Mouse (Mus musculus) cerebellum, adult 2 months (tissue): ENCODE data around the gene Atp4a. TPM values are rescaled to one million over a fixed set of nuclear protein-coding genes. Genes with fewer than 3 reads are reported as not detected.

Experiments
- DNase-seq, 2 experiments: peaks; one replicate each; pipeline ENCODE4 v3.0.0; 2021
- H3K27ac ChIP-seq: fragments of 200-500 bp; 2 replicates; pipeline ENCODE4 v1.5.1; 2012; ENCODE audit warnings: low read length, control low read depth, inconsistent platforms; ENCODE audit not compliant: insufficient read depth
- H3K27me3 ChIP-seq: fragments of 200-500 bp; 2 replicates; pipeline ENCODE4 v1.6.1; 2012; ENCODE audit warnings: inconsistent platforms, mild to moderate bottlenecking, low read length, moderate library complexity; ENCODE audit not compliant: control insufficient read depth, insufficient read depth
- H3K4me1 ChIP-seq: fragments of 200-500 bp; 2 replicates; pipeline ENCODE4 v1.6.1; 2011; ENCODE audit warnings: low read length; ENCODE audit not compliant: control insufficient read depth, insufficient read depth
- H3K4me3 ChIP-seq: fragments of 200-500 bp; replicated peaks from 2 replicates; pipeline ENCODE3; 2011; ENCODE audit warnings: mild to moderate bottlenecking, low read depth, low read length, control low read depth; ENCODE audit not compliant: insufficient read depth
- CTCF ChIP-seq: fragments of 200-500 bp; IDR thresholded peaks from 2 replicates; pipeline ENCODE4 v1.5.1; 2011; ENCODE audit warnings: low read depth, mild to moderate bottlenecking, control low read depth, low read length, moderate library complexity, borderline replicate concordance; ENCODE audit not compliant: insufficient read depth
- POLR2A ChIP-seq: fragments of 200-500 bp; IDR thresholded peaks from 2 replicates; pipeline ENCODE4 v1.6.1; 2011; ENCODE audit warnings: low read length, control low read depth, borderline replicate concordance; ENCODE audit not compliant: insufficient read depth
- WGBS: fragments of 180-500 bp; shearing (Covaris S2); methylation state at CpG from one replicate; pipeline ENCODE4 v1.1.7; 2018; 5-methylcytosine and 5-hydroxymethylcytosine counted together
- polyA plus RNA-seq: library from polyadenylated mRNA; depleted of rRNA; stranded (reverse); fragments of >200 nt; gene quantifications from 2 replicates; pipeline ENCODE4 v1.2.3, GENCODE M21; 2012

The Atp4a gene
- polyA plus RNA-seq, 1 experiment = 0.39 TPM

DNA sequence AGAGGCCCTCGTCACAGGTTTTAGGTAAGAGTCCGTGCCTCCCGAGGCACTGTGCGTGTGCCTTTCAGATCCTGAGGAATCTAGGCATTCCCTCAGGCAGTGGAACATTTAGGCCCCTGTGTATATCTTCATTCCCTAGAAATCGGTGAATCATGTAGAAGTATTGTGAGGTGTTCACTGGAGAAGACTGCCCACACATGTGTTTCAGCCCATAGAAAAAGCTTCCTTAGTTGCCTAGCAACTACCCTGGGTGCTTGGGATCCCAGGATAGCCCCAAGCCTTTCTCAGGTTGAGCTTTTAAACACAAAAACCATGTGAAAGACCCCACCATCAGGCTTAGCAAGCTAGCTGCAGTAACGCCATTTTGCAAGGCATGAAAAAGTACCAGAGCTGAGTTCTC is 23.7 kb upstream of the Atp4a start:
- Histone ChIP-seq H3K27ac (no peak overlapping the region), H3K27me3 (no peaks in the 10 kb centered on the region), H3K4me3 (no peak overlapping the region), H3K4me1 (no peaks in the 10 kb centered on the region)
- 75% methylated on average over 6 of the region's 6 CpGs for WGBS
- no peak for DNase-seq
- no peak for TF ChIP-seq POLR2A

DNA sequence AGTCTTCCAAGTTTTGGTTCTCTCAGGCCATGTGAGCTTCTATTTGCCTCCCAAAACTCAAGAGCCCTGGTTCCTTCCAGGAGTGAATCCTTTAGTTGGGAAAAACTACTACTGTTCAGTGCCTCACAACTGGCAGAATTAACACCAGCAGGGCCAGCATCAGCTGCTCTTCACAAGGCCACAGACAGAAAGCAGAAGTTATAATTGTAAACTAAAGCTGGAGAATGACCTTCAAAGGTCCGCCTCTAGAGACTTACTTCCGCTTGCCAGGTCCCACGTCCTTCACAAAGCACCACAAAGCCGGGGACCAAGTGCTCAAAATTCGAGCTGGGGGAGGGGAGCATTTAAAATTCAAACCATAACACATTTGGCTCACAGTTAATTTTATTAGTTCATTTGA is 13.9 kb upstream of the Atp4a start:
- no peaks in the 10 kb centered on the region for H3K4me1 ChIP-seq
- no peak for TF ChIP-seq POLR2A
- TF ChIP-seq CTCF = no peak
- no peak for DNase-seq
- no peaks in the 10 kb centered on the region for H3K27me3 ChIP-seq
- WGBS = 65% methylated on average over 5 of the region's 5 CpGs
- H3K27ac ChIP-seq = no peak overlapping the region
- H3K4me3 ChIP-seq = no peak overlapping the region

DNA sequence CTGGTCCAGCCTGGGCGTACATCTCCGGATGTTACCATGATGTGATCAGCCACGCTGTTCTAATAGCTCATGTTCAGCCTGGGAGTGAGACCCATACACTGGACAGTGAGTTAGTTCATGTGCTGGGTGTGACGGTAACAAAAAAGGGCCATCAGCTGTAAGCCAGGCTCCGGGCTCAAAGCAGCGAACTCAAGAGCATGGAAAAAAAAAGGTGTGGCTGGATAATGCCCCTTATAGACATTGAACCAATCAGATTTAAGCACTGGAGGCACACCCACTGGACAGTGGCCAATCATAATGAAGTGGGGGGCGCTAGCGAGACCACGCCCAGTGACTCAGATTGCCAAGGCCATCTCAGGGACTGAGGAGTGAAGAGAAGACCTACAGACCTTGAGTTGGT is 13.4 kb upstream of the Atp4a start, which contains the start of gene 2200002J24Rik:
2200002J24Rik (plus strand) TSS at position 338 of the 400 bp plus-strand sequence.
- WGBS = 41% methylated on average over 9 of the region's 9 CpGs
- Histone ChIP-seq H3K4me1 (no peaks in the 10 kb centered on the region), H3K4me3 (no peak within 1 kb of the TSS), H3K27me3 (no peaks in the 10 kb centered on the region), H3K27ac (no peak within 1 kb of the TSS)
- no peak for TF ChIP-seq POLR2A
- no peak for TF ChIP-seq CTCF
- no peak for DNase-seq

DNA sequence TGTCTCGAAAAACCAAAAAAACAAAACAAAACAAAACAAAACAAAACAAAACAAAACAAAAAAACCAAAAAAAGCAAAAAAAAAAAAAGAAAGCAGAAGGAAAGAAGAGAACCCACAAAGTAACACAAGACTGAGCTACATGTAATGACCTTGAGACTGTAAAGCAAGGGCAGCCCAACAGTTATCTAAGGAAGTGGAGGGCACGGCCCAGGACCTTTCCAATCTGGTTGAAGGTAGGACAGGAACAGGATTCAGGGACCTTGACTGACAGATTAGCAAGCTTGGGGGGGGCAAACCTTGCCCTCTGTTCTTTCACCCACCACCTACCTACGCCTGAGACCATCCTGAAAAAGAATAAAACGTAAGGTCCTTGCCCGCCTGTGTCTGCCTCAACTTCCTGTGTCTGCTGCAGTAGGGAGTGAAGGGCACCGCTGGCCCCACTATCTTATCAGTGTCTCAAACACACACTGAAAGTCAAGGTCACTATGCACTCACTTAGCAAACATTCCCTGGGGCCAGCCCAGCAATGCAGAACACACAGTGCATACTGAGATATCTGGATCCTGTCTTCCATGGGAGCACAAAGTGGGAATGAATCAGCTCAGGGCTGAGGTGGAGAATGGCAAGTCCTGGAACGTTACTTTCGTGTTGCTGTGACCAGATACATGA is 5.7 kb upstream of the Atp4a start:
- no peak overlapping the region for H3K4me3 ChIP-seq
- 76% methylated on average over 8 of the region's 8 CpGs for WGBS
- TF ChIP-seq CTCF (no peak), POLR2A (no peak)
- H3K4me1 ChIP-seq = no peaks in the 10 kb centered on the region
- H3K27me3 ChIP-seq = no peaks in the 10 kb centered on the region
- H3K27ac ChIP-seq = no peak overlapping the region
- no peak for DNase-seq

GRCm38 (mm10) chr7:30707441-30707840 is 4.6 kb upstream of the Atp4a start:
- Histone ChIP-seq H3K4me3 (no peak overlapping the region), H3K4me1 (no peaks in the 10 kb centered on the region), H3K27me3 (no peaks in the 10 kb centered on the region), H3K27ac (no peak overlapping the region)
- no peak for DNase-seq
- TF ChIP-seq CTCF = no peak
- TF ChIP-seq POLR2A = no peak
- 93% methylated on average over 1 of the region's 1 CpGs for WGBS

- Histone ChIP-seq H3K4me3 (no peak overlapping the region), H3K4me1 (no peaks in the 10 kb centered on the region; the same call in 1 of the 2 replicates), H3K27me3 (no peaks in the 10 kb centered on the region), H3K27ac (no peak overlapping the region)
- DNase-seq = no peak
- WGBS = 1% methylated on average over 43 of the region's 43 CpGs
- TF ChIP-seq POLR2A = no peak
- no peak for TF ChIP-seq CTCF
Observed at GRCm38 (mm10) chr7:30717006-30717715, 5.2 kb downstream of the Atp4a start.

- WGBS = 13% methylated on average over 14 of the region's 14 CpGs
Observed at GRCm38 (mm10) chr7:30717716-30718046, 5.7 kb downstream of the Atp4a start.

DNA sequence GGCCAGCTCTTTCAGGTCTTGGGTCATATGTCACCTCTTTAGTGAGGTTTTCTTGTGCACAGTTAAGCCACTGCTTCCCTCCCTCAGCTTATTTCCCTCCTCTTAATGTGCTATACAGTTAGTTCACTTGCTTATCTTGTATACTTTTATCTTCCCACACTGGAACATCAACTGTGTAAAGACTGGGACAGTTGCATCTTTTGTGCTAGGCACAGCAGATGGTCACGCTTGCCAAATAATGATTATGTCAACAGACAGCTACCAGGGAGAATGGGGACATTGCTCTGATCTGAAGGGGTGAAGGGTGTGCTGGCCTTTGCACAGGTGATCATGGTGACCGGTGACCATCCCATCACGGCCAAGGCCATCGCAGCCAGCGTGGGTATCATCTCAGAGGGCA is 7.7 kb downstream of the Atp4a start:
- Histone ChIP-seq H3K4me3 (no peak overlapping the region), H3K27ac (no peak overlapping the region), H3K27me3 (no peaks in the 10 kb centered on the region), H3K4me1 (no peaks in the 10 kb centered on the region; the same call in 1 of the 2 replicates)
- no peak for DNase-seq
- 89% methylated on average over 5 of the region's 5 CpGs for WGBS
- TF ChIP-seq CTCF = no peak
- no peak for TF ChIP-seq POLR2A

More at GRCm38 (mm10) chr7:30717716-30718046, 5.7 kb downstream of the Atp4a start:
- H3K4me3 ChIP-seq = no peak overlapping the region
- H3K4me1 ChIP-seq = no peaks in the 10 kb centered on the region; the same call in 1 of the 2 replicates
- DNase-seq = no peak
- H3K27ac ChIP-seq = no peak overlapping the region
- H3K27me3 ChIP-seq = no peaks in the 10 kb centered on the region
- TF ChIP-seq CTCF (no peak), POLR2A (no peak)
